Mouse (Mus musculus) embryo, embryonic 11 days (tissue): ENCODE measurements around the gene Rpl21.
A peak's percentile ranks its signal among the peaks of the same experiment; 100 is the strongest.

Experiments
- DNase-seq: peaks from one replicate; pipeline ENCODE4 v3.0.0-alpha.2; 2015

Rpl21 gene

GRCm38 (mm10) chr5:146832769-146833448, at the start of gene Rpl21:
Gene Rpl21 (plus strand): TSS chr5:146832890.
- DNase-seq: peak; percentile 97

- no peak for DNase-seq
Measured at GRCm38 (mm10) chr5:146783300-146783699, 49.4 kb upstream of the Rpl21 start.

GRCm38 (mm10) chr5:146783891-146784290, 48.8 kb upstream of the Rpl21 start:
- DNase-seq: no peak

GRCm38 (mm10) chr5:146786123-146786522, 46.6 kb upstream of the Rpl21 start:
- DNase-seq: no peak

GRCm38 (mm10) chr5:146789413-146789812, 43.3 kb upstream of the Rpl21 start:
- DNase-seq: no peak

GRCm38 (mm10) chr5:146790944-146791343, 41.7 kb upstream of the Rpl21 start:
- no peak for DNase-seq

- DNase-seq: no peak
Measured at GRCm38 (mm10) chr5:146792140-146792791, 40.4 kb upstream of the Rpl21 start.

- no peak for DNase-seq
Measured at GRCm38 (mm10) chr5:146793630-146794083, 39.0 kb upstream of the Rpl21 start.

GRCm38 (mm10) chr5:146794084-146794852, 38.4 kb upstream of the Rpl21 start:
- DNase-seq: peak; percentile 65

- peak; percentile 98 for DNase-seq
Measured at GRCm38 (mm10) chr5:146794853-146795252, 37.8 kb upstream of the Rpl21 start, which contains the start of gene Usp12. Gene Usp12 (minus strand): TSS chr5:146795006.

- peak; percentile 7 for DNase-seq
Measured at GRCm38 (mm10) chr5:146795728-146796127, 37.0 kb upstream of the Rpl21 start.

GRCm38 (mm10) chr5:146798031-146798430, 34.7 kb upstream of the Rpl21 start:
- no peak for DNase-seq

- DNase-seq: no peak
Measured at GRCm38 (mm10) chr5:146806004-146806430, 26.7 kb upstream of the Rpl21 start.

GRCm38 (mm10) chr5:146809951-146810350, 22.7 kb upstream of the Rpl21 start:
- no peak for DNase-seq

- no peak for DNase-seq
Measured at GRCm38 (mm10) chr5:146812866-146813265, 19.8 kb upstream of the Rpl21 start.

GRCm38 (mm10) chr5:146813421-146813820, 19.3 kb upstream of the Rpl21 start:
- no peak for DNase-seq

- no peak for DNase-seq
Measured at GRCm38 (mm10) chr5:146815394-146815793, 17.3 kb upstream of the Rpl21 start.

- no peak for DNase-seq
Measured at GRCm38 (mm10) chr5:146817583-146817982, 15.1 kb upstream of the Rpl21 start.

GRCm38 (mm10) chr5:146818906-146819623, 13.6 kb upstream of the Rpl21 start:
- DNase-seq: no peak

- DNase-seq: no peak
Measured at GRCm38 (mm10) chr5:146823005-146823404, 9.7 kb upstream of the Rpl21 start.

GRCm38 (mm10) chr5:146829528-146829927, 3.2 kb upstream of the Rpl21 start:
- DNase-seq: no peak

GRCm38 (mm10) chr5:146832435-146832768, 288 bp upstream of the Rpl21 start:
- DNase-seq: no peak

- DNase-seq: no peak
Measured at GRCm38 (mm10) chr5:146833673-146834201, 1.0 kb downstream of the Rpl21 start.
